Mouse (Mus musculus) gonadal fat pad, adult 2 months (tissue): ENCODE data around the gene Hamp. TPM values are rescaled to one million over a fixed set of nuclear protein-coding genes. Genes with fewer than 3 reads are reported as not detected.
A peak's percentile ranks its signal among the peaks of the same experiment; 100 is the strongest.
"Not testable (repeated sequence)": the region's sequence is repeated elsewhere in the genome, so short reads cannot be mapped to it uniquely, and the experiment has no call there.

Source experiments
- DNase-seq: peaks from one replicate; pipeline ENCODE4 v3.0.0-alpha.2; 2012; ENCODE audit warnings: low read depth
- polyA plus RNA-seq: library from polyadenylated mRNA; depleted of rRNA; stranded (reverse); fragments of >200 nt; gene quantifications from 2 replicates; pipeline ENCODE4 v1.2.3, GENCODE M21; 2012

Gene Hamp
- polyA plus RNA-seq, 1 experiment = 0.76 TPM

DNA sequence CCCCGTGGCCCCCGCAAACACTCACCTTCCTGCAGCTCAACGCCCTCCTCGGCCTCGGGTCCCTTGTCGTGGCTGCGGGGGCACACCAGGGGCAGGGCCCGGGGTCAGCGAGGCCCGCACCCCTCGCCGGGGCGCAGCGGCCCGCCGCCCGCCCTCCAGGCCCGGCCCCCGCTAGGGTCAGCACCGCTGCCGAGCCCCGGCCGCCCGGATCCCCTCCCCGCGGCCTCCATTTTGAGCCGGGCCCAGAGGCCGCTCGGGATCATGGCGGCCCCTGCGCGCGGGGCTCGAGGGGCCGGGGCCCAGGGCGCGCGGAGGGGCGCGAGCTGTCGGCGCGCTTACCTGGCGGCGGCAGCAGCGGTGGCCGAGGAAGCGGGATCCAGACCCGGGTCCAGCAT is 12.5 kb upstream of the Hamp start:
- no peak for DNase-seq

- no peak for DNase-seq
Measured at GRCm38 (mm10) chr7:30955584-30956356, 11.9 kb upstream of the Hamp start.

GRCm38 (mm10) chr7:30954971-30955520 is 11.2 kb upstream of the Hamp start:
- DNase-seq = no peak

- DNase-seq = no peak
Measured at GRCm38 (mm10) chr7:30954036-30954435, 10.2 kb upstream of the Hamp start.

- no peak for DNase-seq
Measured at GRCm38 (mm10) chr7:30953459-30953858, 9.6 kb upstream of the Hamp start.

- no peak for DNase-seq
Measured at GRCm38 (mm10) chr7:30952441-30953265, 8.8 kb upstream of the Hamp start.

GRCm38 (mm10) chr7:30949902-30950301 is 6.1 kb upstream of the Hamp start:
- peak; percentile 41 for DNase-seq

DNA sequence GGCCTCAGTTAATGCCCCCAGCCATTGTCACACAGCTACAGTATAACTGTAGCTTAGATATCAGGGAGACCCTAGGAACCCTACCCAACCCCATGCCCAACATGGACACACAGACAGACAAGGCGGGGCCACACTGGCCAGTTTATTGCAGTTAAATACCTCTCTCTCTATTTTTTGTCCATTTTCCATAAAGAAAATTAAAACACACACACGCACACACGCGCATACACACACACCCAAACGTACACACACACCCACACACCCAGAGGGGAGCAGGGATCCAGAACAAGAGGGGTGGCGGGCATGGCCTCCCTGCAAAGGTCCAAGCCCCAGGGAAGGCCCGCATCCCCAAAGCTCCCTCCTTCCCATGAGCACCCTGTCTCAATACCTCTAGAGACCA is 2.0 kb upstream of the Hamp start:
- DNase-seq = no peak

- not testable (repeated sequence) for DNase-seq
Measured at GRCm38 (mm10) chr7:30945466-30945865, 1.6 kb upstream of the Hamp start.

DNA sequence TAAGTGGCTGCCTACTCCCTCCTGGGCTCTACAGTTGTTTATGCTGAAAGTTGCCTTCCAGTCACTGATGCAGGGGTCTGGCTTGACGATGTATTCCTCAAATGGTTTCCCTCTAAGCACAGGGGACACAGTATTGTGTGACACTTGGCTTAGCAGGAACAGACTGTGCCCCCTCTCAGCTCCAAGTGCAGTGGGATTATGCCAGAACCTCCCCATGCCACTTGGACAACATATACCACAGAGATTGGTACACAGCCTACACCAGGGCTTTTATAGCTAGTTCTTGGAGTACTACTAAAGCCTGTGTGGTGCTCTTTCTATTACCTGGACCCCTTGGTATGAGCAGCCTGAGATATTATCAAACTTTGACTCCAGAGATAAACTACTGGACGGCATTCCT is 874 bp upstream of the Hamp start:
- not testable (repeated sequence) for DNase-seq

DNA sequence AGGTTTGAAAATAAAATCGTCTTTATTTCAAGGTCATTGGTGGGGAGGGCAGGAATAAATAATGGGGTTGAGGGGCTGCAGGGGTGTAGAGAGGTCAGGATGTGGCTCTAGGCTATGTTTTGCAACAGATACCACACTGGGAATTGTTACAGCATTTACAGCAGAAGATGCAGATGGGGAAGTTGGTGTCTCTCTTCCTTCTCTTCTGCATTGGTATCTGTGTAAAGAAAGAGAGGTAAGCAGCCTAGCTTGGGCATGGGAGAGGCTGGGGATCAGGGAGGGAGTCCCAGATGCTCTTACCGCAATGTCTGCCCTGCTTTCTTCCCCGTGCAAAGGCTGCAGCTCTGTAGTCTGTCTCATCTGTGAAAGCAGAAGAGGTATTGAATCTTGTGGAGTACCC is 1.5 kb downstream of the Hamp start:
- not testable (repeated sequence) for DNase-seq

DNA sequence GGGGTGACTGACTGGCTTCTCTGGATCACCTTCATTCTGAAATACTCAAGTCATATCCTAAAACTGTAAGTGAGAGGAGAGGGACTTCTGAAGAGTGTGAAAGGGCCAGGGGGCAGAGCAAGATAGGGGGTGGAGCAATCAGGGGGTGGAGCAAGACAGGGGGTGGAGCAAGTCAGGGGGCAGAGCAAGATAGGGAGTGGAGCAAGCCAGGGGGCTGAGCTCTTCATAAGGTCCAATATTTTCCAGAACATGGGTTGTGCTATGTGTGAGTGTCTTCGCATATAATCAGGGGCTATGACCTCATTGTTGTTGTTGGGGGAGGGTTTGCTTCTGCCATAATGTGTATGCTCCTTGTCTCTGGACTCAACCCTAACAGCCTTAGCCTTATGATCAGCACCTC is 3.8 kb downstream of the Hamp start:
- DNase-seq = not testable (repeated sequence)

DNA sequence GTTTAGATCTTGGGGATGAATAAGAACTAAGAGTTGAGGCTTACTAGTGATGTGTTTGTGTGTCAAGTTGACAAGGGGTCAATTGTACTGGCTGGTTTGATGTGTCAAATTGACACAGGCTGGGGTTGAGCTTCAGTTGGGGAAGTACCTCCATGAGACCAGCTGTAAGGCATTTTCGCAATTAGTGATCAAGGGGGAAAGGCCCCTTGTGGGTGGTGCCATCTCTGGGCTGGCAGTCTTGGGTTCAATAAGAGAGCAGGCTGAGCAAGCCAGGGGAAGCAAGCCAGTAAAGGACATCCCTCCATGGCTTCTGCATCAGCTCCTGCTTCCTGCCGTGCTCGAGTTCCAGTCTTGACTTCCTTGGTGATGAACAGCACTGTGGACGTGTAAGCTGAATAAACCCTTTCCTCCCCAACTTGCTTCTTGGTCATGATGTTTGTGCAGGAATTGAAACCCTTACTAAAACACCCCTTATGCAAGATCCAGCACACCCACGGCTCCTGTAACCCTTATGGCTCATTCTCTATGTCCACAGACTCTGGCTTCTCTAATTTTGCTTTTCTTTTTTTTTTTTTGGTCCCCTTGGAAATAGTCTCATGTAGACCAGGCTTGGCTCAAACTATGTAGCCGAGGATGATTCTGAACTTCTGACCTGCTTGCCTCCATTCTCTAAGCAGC is 8.3 kb downstream of the Hamp start:
- not testable (repeated sequence) for DNase-seq

GRCm38 (mm10) chr7:30924581-30924980 is 19.3 kb downstream of the Hamp start, which contains the start of gene Hamp2:
Gene Hamp2 (minus strand): TSS chr7:30924681.
- DNase-seq = not testable (repeated sequence)

- DNase-seq = no peak
Measured at GRCm38 (mm10) chr7:30924071-30924470, 19.8 kb downstream of the Hamp start.

DNA sequence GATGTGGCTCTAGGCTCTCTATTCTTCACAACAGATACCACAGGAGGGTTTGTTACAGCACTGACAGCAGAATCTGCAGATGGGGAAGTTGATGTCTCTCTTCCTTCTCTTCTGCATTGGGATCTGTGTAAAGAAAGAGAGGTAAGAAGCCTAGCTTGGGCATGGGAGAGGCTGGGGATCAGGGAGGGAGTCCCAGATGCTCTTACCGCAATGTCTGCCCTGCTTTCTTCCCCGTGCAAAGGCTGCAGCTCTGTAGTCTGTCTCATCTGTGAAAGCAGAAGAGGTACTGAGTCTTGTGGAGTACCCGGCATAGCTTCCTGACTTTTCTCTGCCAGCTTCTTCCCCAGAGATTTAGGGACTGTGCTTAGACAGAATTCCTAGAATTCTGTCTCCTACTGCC is 21.3 kb downstream of the Hamp start:
- not testable (repeated sequence) for DNase-seq

GRCm38 (mm10) chr7:30920217-30920616 is 23.6 kb downstream of the Hamp start:
- no peak for DNase-seq

GRCm38 (mm10) chr7:30917219-30917618 is 26.6 kb downstream of the Hamp start:
- no peak for DNase-seq

GRCm38 (mm10) chr7:30916713-30917112 is 27.1 kb downstream of the Hamp start:
- DNase-seq = no peak

GRCm38 (mm10) chr7:30914732-30915131 is 29.1 kb downstream of the Hamp start, which contains the start of gene Mag:
Gene Mag (minus strand): TSS chr7:30914873.
- no peak for DNase-seq

- DNase-seq = no peak
Measured at GRCm38 (mm10) chr7:30909773-30910172, 34.1 kb downstream of the Hamp start.

DNA sequence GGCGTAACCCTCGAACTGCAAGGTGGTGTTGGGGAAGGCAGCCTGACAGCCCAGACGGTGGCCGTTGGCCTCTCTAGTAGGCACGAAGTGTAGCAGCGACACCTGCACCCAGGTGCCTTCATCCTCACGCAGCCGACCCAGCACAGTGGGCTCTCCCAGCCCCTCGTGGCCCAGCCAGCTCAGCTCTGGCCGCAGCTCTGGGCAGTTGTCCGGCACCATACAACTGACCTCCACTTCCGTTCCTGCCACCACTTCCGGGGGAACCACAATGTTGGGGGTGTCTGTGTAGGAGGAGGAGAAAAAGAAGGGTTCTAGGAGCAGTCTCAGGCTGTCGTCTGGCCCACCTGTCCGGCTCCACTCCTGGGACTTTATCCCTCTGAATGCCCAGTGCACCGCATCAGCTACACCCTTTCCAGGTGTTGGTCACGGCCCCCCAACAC is 34.8 kb downstream of the Hamp start:
- DNase-seq = no peak
